Mouse (Mus musculus) olfactory bulb, adult 2 months (tissue): ENCODE results near the gene Krtap20-2. TPM values are rescaled to one million over a fixed set of nuclear protein-coding genes. Genes with fewer than 3 reads are reported as not detected.
"Not testable (repeated sequence)": the region's sequence is repeated elsewhere in the genome, so short reads cannot be mapped to it uniquely, and the experiment has no call there.

ENCODE experiments used
- H3K27ac ChIP-seq: fragments of 200-500 bp; 2 replicates; pipeline ENCODE4 v1.5.1; 2012; ENCODE audit warnings: low read depth, low read length; ENCODE audit not compliant: insufficient read depth
- H3K4me1 ChIP-seq: fragments of 200-500 bp; 2 replicates; pipeline ENCODE4 v1.6.1; 2012; ENCODE audit warnings: low read length; ENCODE audit not compliant: control insufficient read depth, insufficient read depth
- H3K4me3 ChIP-seq: fragments of 200-500 bp; 2 replicates; pipeline ENCODE4 v1.5.1; 2012; ENCODE audit warnings: mild to moderate bottlenecking, low read depth, low read length, moderate library complexity; ENCODE audit not compliant: insufficient read depth
- CTCF ChIP-seq: fragments of 200-500 bp; IDR thresholded peaks from 2 replicates; pipeline ENCODE4 v1.5.1; 2012; ENCODE audit warnings: low read depth, mild to moderate bottlenecking, low read length, moderate library complexity; ENCODE audit not compliant: insufficient read depth
- POLR2A ChIP-seq: fragments of 200-500 bp; IDR thresholded peaks from 2 replicates; pipeline ENCODE4 v1.6.1; 2012; ENCODE audit warnings: mild to moderate bottlenecking, low read depth, low read length, moderate library complexity; ENCODE audit not compliant: insufficient read depth
- WGBS: fragments of 180-500 bp; shearing (Covaris S2); methylation state at CpG from one replicate; pipeline ENCODE4 v1.1.7; 2018; 5-methylcytosine and 5-hydroxymethylcytosine counted together
- polyA plus RNA-seq: library from polyadenylated mRNA; stranded (reverse); fragments of >200 nt; gene quantifications from 2 replicates; pipeline ENCODE4 v1.2.4, GENCODE M21; 2012; ENCODE audit warnings: low replicate concordance; ENCODE audit not compliant: missing spikeins, insufficient read depth, insufficient read length

Gene Krtap20-2
- polyA plus RNA-seq: not detected in 2 replicates

DNA sequence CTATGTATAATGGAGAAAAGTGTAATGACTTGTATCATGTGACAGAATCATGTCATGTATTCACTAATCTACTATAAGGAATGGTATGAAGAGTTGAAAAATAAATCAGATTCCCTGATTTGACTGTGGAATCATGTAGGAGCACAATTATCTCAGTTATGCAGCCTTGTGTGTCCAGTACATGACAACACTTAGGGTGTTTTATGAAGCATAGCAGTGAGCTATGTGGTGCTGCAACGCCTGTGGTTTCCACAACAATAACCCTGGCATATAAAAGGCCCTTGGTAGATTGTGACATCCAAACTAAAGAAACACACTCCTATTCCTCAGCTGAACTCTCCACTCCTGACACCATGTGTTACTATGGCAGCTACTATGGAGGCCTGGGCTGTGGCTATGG, at the start of gene Krtap20-2:
Gene Krtap20-2 (plus strand): TSS at position 301 of the 400 bp plus-strand sequence.
- no peak for TF ChIP-seq POLR2A
- TF ChIP-seq CTCF: no peak
- WGBS: 72% methylated on average over 1 of the region's 1 CpGs
- Histone ChIP-seq H3K4me3 (no peak within 1 kb of the TSS), H3K27ac (no peak within 1 kb of the TSS), H3K4me1 (no peaks in the 10 kb centered on the region)

- TF ChIP-seq POLR2A: no peak
- no peak for TF ChIP-seq CTCF
Observed at GRCm38 (mm10) chr16:89157652-89158051, 48.0 kb upstream of the Krtap20-2 start, which contains the start of gene Gm9789. TSS of gene Gm9789 (plus strand) at chr16:89157952.

GRCm38 (mm10) chr16:89169190-89169589, 36.5 kb upstream of the Krtap20-2 start, which contains the start of gene Gm7735:
TSS of gene Gm7735 (plus strand) at chr16:89169490.
- not testable (repeated sequence) for H3K4me3 ChIP-seq, H3K27ac ChIP-seq, H3K4me1 ChIP-seq

More at GRCm38 (mm10) chr16:89157652-89158051, 48.0 kb upstream of the Krtap20-2 start, which contains the start of gene Gm9789:
- WGBS: 91% methylated on average over 4 of the region's 4 CpGs
- no peak within 1 kb of the TSS for H3K4me3 ChIP-seq
- no peaks in the 10 kb centered on the region for H3K4me1 ChIP-seq
- no peak within 1 kb of the TSS for H3K27ac ChIP-seq

DNA sequence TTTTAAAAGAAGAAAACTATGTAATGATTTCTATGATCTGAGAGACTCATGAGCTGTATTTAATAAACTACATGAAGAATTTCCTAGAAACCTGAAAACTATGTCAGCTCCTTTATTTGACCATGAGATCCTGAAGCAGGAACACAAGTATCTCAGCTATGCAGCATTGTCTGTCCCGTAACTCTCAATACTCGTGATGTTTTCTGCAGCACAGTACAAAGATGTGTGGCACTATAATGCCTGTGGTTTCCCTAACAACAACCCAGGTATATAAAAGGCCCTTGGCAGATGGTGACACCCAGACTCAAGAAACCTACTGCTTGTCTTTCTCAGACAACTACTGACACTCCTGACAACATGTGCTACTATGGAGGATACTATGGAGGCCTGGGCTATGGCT, 31.2 kb upstream of the Krtap20-2 start, which contains the start of gene 1110057P08Rik:
Gene 1110057P08Rik (plus strand): TSS at position 301 of the 400 bp plus-strand sequence.
- TF ChIP-seq CTCF: no peak
- no peak for TF ChIP-seq POLR2A
- H3K27ac ChIP-seq: no peak within 1 kb of the TSS
- H3K4me3 ChIP-seq: no peak within 1 kb of the TSS
- H3K4me1 ChIP-seq: no peaks in the 10 kb centered on the region
- WGBS: 87% methylated on average over 2 of the region's 2 CpGs

- no peak overlapping the region for H3K27ac ChIP-seq
- 84% methylated on average over 4 of the region's 4 CpGs for WGBS
- no peak overlapping the region for H3K4me3 ChIP-seq
- H3K4me1 ChIP-seq: no peaks in the 10 kb centered on the region
- TF ChIP-seq POLR2A (no peak), CTCF (no peak)
Observed at GRCm38 (mm10) chr16:89188621-89189020, 17.0 kb upstream of the Krtap20-2 start.

Other genes starting within 250 kb of the Krtap20-2 start
- not detected in 2 replicates for gene Krtap16-3, start 243.0 kb upstream of the Krtap20-2 start, polyA plus RNA-seq
- not detected in 2 replicates for gene Krtap22-2, start 195.1 kb upstream of the Krtap20-2 start, polyA plus RNA-seq
- gene Gm10229, start 190.6 kb upstream of the Krtap20-2 start, polyA plus RNA-seq: not detected in 2 replicates
- gene Krtap6-1, start 174.2 kb upstream of the Krtap20-2 start, polyA plus RNA-seq: not detected in 2 replicates
- gene Gm10228, start 164.4 kb upstream of the Krtap20-2 start, polyA plus RNA-seq: not detected in 2 replicates
- not detected in 2 replicates for gene Krtap6-5, start 158.0 kb upstream of the Krtap20-2 start, polyA plus RNA-seq
- gene 1110025L11Rik, start 141.9 kb upstream of the Krtap20-2 start, polyA plus RNA-seq: not detected in 2 replicates
- not detected in 2 replicates for gene Krtap6-3, start 121.8 kb upstream of the Krtap20-2 start, polyA plus RNA-seq
- gene Gm6358, start 65.0 kb upstream of the Krtap20-2 start, polyA plus RNA-seq: not detected in 2 replicates
- not detected in 2 replicates for gene Gm10061, start 54.8 kb upstream of the Krtap20-2 start, polyA plus RNA-seq
- not detected in 2 replicates for gene Gm9789, start 47.9 kb upstream of the Krtap20-2 start, polyA plus RNA-seq
- not detected in 2 replicates for gene Gm7735, start 36.4 kb upstream of the Krtap20-2 start, polyA plus RNA-seq
- gene 1110057P08Rik, start 31.1 kb upstream of the Krtap20-2 start, polyA plus RNA-seq: not detected in 2 replicates
- gene Krtap21-1, start 198.0 kb downstream of the Krtap20-2 start, polyA plus RNA-seq: not detected in 2 replicates
- not detected in 2 replicates for gene Krtap6-2, start 214.2 kb downstream of the Krtap20-2 start, polyA plus RNA-seq